Mouse (Mus musculus) forebrain, embryonic 11.5 days (tissue): ENCODE measurements around the gene Ncs1. TPM values are rescaled to one million over a fixed set of nuclear protein-coding genes. Genes with fewer than 3 reads are reported as not detected.

Experiments used
- ATAC-seq: fragments of 200-750 bp; cut with Nextera tagmentation; replicated peaks from 2 replicates; pipeline ENCODE4 v1.8.0; 2017; ENCODE audit warnings: moderate TSS enrichment; ENCODE audit not compliant: low FRiP score
- DNase-seq: peaks from one replicate; pipeline ENCODE4 v3.0.0-alpha.2; 2017; ENCODE audit warnings: low spot score
- H3K27ac ChIP-seq: fragments of 300-500 bp; sonication (generic); 2 replicates; pipeline ENCODE4 v1.5.1; 2014; ENCODE audit warnings: low read depth, low read length
- H3K27me3 ChIP-seq: fragments of 300-500 bp; sonication (generic); 2 replicates; pipeline ENCODE4 v1.6.1; 2014; ENCODE audit warnings: mild to moderate bottlenecking, low read length, mixed read lengths; ENCODE audit not compliant: control insufficient read depth, insufficient read depth
- H3K36me3 ChIP-seq: fragments of 300-500 bp; sonication (generic); 2 replicates; pipeline ENCODE4 v1.6.1; 2014; ENCODE audit warnings: mild to moderate bottlenecking, low read length, moderate library complexity, mixed read lengths; ENCODE audit not compliant: control insufficient read depth, insufficient read depth
- H3K4me1 ChIP-seq: fragments of 300-500 bp; sonication (generic); replicated peaks from 2 replicates; pipeline ENCODE4 v1.6.1; 2014; ENCODE audit warnings: low read length, mixed read lengths; ENCODE audit not compliant: control insufficient read depth, insufficient read depth
- H3K4me2 ChIP-seq: fragments of 300-500 bp; sonication (generic); 2 replicates; pipeline ENCODE4 v1.6.1; 2014; ENCODE audit warnings: low read depth, mild to moderate bottlenecking, low read length, moderate library complexity, mixed read lengths; ENCODE audit not compliant: severe bottlenecking
- H3K4me3 ChIP-seq: fragments of 300-500 bp; sonication (generic); 2 replicates; pipeline ENCODE4 v1.5.1; 2014; ENCODE audit warnings: low read depth, low read length
- H3K9ac ChIP-seq: fragments of 300-500 bp; sonication (generic); 2 replicates; pipeline ENCODE4 v1.6.1; 2014; ENCODE audit warnings: low read length
- H3K9me3 ChIP-seq: fragments of 300-500 bp; sonication (generic); 2 replicates; pipeline ENCODE4 v1.6.1; 2016; ENCODE audit warnings: low read length, mixed read lengths; ENCODE audit not compliant: control insufficient read depth
- WGBS: fragments of 180-500 bp; shearing (Covaris S2); extraction: QIAGEN DNeasy Blood & Tissue Kit; methylation state at CpG from one replicate; pipeline ENCODE4 v1.1.7; 2014; 5-methylcytosine and 5-hydroxymethylcytosine counted together
- polyA plus RNA-seq: library from polyadenylated mRNA; unstranded; fragments of >200 nt; fragmentation: Nextera tagmentation; extraction: Ambion mirVana; gene quantifications from 2 replicates; pipeline ENCODE4 v1.2.1, GENCODE M21; 2014

Ncs1 gene
- 65.6 and 69.2 TPM in 2 replicates for polyA plus RNA-seq

GRCm38 (mm10) chr2:31245491-31246141 is at the start of gene Ncs1:
Gene Ncs1 (plus strand): TSS chr2:31245823.
- Histone ChIP-seq H3K27me3 (peaks cover 6% of the 10 kb centered on the region), H3K4me2 (peak within 1 kb of the TSS; percentile 87), H3K27ac (peak within 1 kb of the TSS; percentile 60), H3K9me3 (no peaks in the 10 kb centered on the region), H3K4me1 (peaks cover 11% of the 10 kb centered on the region), H3K36me3 (no peaks in the 10 kb centered on the region), H3K9ac (peak within 1 kb of the TSS; percentile 97), H3K4me3 (peak within 1 kb of the TSS; percentile 85)
- WGBS, result under 1% methylated on average over 69 of the region's 89 CpGs
- ATAC-seq (peak; percentile 81), DNase-seq (peak; percentile 83)

GRCm38 (mm10) chr2:31198621-31199020 is 47.0 kb upstream of the Ncs1 start:
- ATAC-seq, result no peak
- Histone ChIP-seq H3K27me3 (no peaks in the 10 kb centered on the region), H3K4me3 (no peak overlapping the region), H3K36me3 (peaks cover 3% of the 10 kb centered on the region; the same call in 1 of the 2 replicates), H3K9ac (no peak overlapping the region), H3K4me2 (no peak overlapping the region), H3K27ac (no peak overlapping the region), H3K4me1 (no peaks in the 10 kb centered on the region), H3K9me3 (no peaks in the 10 kb centered on the region)
- DNase-seq, result no peak
- 95% methylated on average over 4 of the region's 4 CpGs for WGBS

GRCm38 (mm10) chr2:31200051-31200450 is 45.6 kb upstream of the Ncs1 start:
- ATAC-seq (no peak), DNase-seq (no peak)
- WGBS, result 95% methylated on average over 2 of the region's 2 CpGs
- Histone ChIP-seq H3K9me3 (no peaks in the 10 kb centered on the region), H3K27ac (no peak overlapping the region), H3K4me1 (no peaks in the 10 kb centered on the region), H3K36me3 (peaks cover 3% of the 10 kb centered on the region; the same call in 1 of the 2 replicates), H3K4me3 (no peak overlapping the region), H3K9ac (no peak overlapping the region), H3K27me3 (no peaks in the 10 kb centered on the region), H3K4me2 (no peak overlapping the region)

GRCm38 (mm10) chr2:31201851-31202250 is 43.8 kb upstream of the Ncs1 start:
- H3K36me3 ChIP-seq, result peaks cover 3% of the 10 kb centered on the region; the same call in 1 of the 2 replicates

GRCm38 (mm10) chr2:31202357-31202756 is 43.3 kb upstream of the Ncs1 start:
- Histone ChIP-seq H3K9me3 (no peaks in the 10 kb centered on the region), H3K4me3 (no peak overlapping the region), H3K4me1 (no peaks in the 10 kb centered on the region), H3K4me2 (no peak overlapping the region), H3K9ac (no peak overlapping the region), H3K36me3 (no peaks in the 10 kb centered on the region), H3K27ac (no peak overlapping the region), H3K27me3 (no peaks in the 10 kb centered on the region)
- DNase-seq (no peak), ATAC-seq (no peak)
- WGBS, result 69% methylated on average over 3 of the region's 3 CpGs

More at GRCm38 (mm10) chr2:31201851-31202250, 43.8 kb upstream of the Ncs1 start:
- ATAC-seq (no peak), DNase-seq (no peak)
- no peak overlapping the region for H3K4me2 ChIP-seq
- H3K9ac ChIP-seq, result no peak overlapping the region
- no peaks in the 10 kb centered on the region for H3K4me1 ChIP-seq
- H3K27me3 ChIP-seq, result no peaks in the 10 kb centered on the region
- no peaks in the 10 kb centered on the region for H3K9me3 ChIP-seq
- H3K27ac ChIP-seq, result no peak overlapping the region
- H3K4me3 ChIP-seq, result no peak overlapping the region
- WGBS, result 91% methylated on average over 7 of the region's 7 CpGs

GRCm38 (mm10) chr2:31202956-31203355 is 42.7 kb upstream of the Ncs1 start:
- H3K27ac ChIP-seq, result no peak overlapping the region
- ATAC-seq (no peak), DNase-seq (no peak)
- no peaks in the 10 kb centered on the region for H3K36me3 ChIP-seq
- no peak overlapping the region for H3K4me2 ChIP-seq
- H3K27me3 ChIP-seq, result no peaks in the 10 kb centered on the region
- H3K9me3 ChIP-seq, result no peaks in the 10 kb centered on the region
- no peaks in the 10 kb centered on the region for H3K4me1 ChIP-seq
- no peak overlapping the region for H3K9ac ChIP-seq
- 87% methylated on average over 4 of the region's 4 CpGs for WGBS
- H3K4me3 ChIP-seq, result no peak overlapping the region

GRCm38 (mm10) chr2:31204677-31205076 is 40.9 kb upstream of the Ncs1 start:
- Histone ChIP-seq H3K9me3 (no peaks in the 10 kb centered on the region), H3K4me3 (no peak overlapping the region), H3K36me3 (no peaks in the 10 kb centered on the region), H3K9ac (no peak overlapping the region), H3K4me1 (no peaks in the 10 kb centered on the region), H3K4me2 (no peak overlapping the region), H3K27me3 (no peaks in the 10 kb centered on the region), H3K27ac (no peak overlapping the region)
- ATAC-seq (no peak), DNase-seq (no peak)
- WGBS, result 85% methylated on average over 5 of the region's 5 CpGs

GRCm38 (mm10) chr2:31206211-31206610 is 39.4 kb upstream of the Ncs1 start:
- Histone ChIP-seq H3K9ac (no peak overlapping the region), H3K36me3 (no peaks in the 10 kb centered on the region)
- 82% methylated on average over 4 of the region's 4 CpGs for WGBS

GRCm38 (mm10) chr2:31206882-31207281 is 38.7 kb upstream of the Ncs1 start:
- ATAC-seq (no peak), DNase-seq (no peak)
- Histone ChIP-seq H3K4me3 (no peak overlapping the region), H3K4me2 (no peak overlapping the region), H3K27ac (no peak overlapping the region), H3K36me3 (no peaks in the 10 kb centered on the region), H3K9ac (no peak overlapping the region), H3K4me1 (no peaks in the 10 kb centered on the region), H3K9me3 (no peaks in the 10 kb centered on the region), H3K27me3 (no peaks in the 10 kb centered on the region)
- 67% methylated on average over 8 of the region's 8 CpGs for WGBS

More at GRCm38 (mm10) chr2:31206211-31206610, 39.4 kb upstream of the Ncs1 start:
- DNase-seq (no peak), ATAC-seq (no peak)
- H3K4me1 ChIP-seq, result no peaks in the 10 kb centered on the region
- no peaks in the 10 kb centered on the region for H3K9me3 ChIP-seq
- no peak overlapping the region for H3K27ac ChIP-seq
- no peaks in the 10 kb centered on the region for H3K27me3 ChIP-seq
- H3K4me3 ChIP-seq, result no peak overlapping the region
- no peak overlapping the region for H3K4me2 ChIP-seq
